Mouse (Mus musculus) stomach, embryonic 16.5 days (tissue): ENCODE measurements around the gene Vmn1r233. TPM values are rescaled to one million over a fixed set of nuclear protein-coding genes. Genes with fewer than 3 reads are reported as not detected.

ENCODE experiments used
- ATAC-seq: fragments of 200-750 bp; cut with Nextera tagmentation; 2 replicates; pipeline ENCODE4 v1.8.0; 2017; ENCODE audit warnings: moderate number of reproducible peaks, moderate TSS enrichment; ENCODE audit not compliant: insufficient read depth, low FRiP score
- H3K27ac ChIP-seq: fragments of 300-500 bp; sonication (generic); 2 replicates; pipeline ENCODE4 v1.5.1; 2014; ENCODE audit warnings: low read length
- H3K27me3 ChIP-seq: fragments of 300-500 bp; sonication (generic); 2 replicates; pipeline ENCODE4 v1.6.1; 2014; ENCODE audit warnings: low read length, control low read depth, mixed read lengths; ENCODE audit not compliant: control insufficient read depth, insufficient read depth
- H3K36me3 ChIP-seq: fragments of 300-500 bp; sonication (generic); 2 replicates; pipeline ENCODE4 v1.6.1; 2014; ENCODE audit warnings: low read length; ENCODE audit not compliant: control insufficient read depth, insufficient read depth
- H3K4me1 ChIP-seq: fragments of 300-500 bp; sonication (generic); 2 replicates; pipeline ENCODE4 v1.6.1; 2014; ENCODE audit warnings: low read length, control low read depth, mixed read lengths; ENCODE audit not compliant: control insufficient read depth, insufficient read depth
- H3K4me2 ChIP-seq: fragments of 300-500 bp; sonication (generic); 2 replicates; pipeline ENCODE4 v1.6.1; 2014; ENCODE audit warnings: low read depth, low read length, mixed read lengths
- H3K4me3 ChIP-seq: fragments of 300-500 bp; sonication (generic); replicated peaks from 2 replicates; pipeline ENCODE4 v1.5.1; 2014; ENCODE audit warnings: mild to moderate bottlenecking, low read length
- H3K9ac ChIP-seq: fragments of 300-500 bp; sonication (generic); 2 replicates; pipeline ENCODE4 v1.6.1; 2014; ENCODE audit warnings: low read length
- H3K9me3 ChIP-seq: fragments of 300-500 bp; sonication (generic); replicated peaks from 2 replicates; pipeline ENCODE4 v1.6.1; 2016; ENCODE audit warnings: low read length, control low read depth; ENCODE audit not compliant: control insufficient read depth
- WGBS: fragments of 180-500 bp; shearing (Covaris S2); extraction: QIAGEN DNeasy Blood & Tissue Kit; methylation state at CpG from one replicate; pipeline ENCODE4 v1.1.7; 2014; 5-methylcytosine and 5-hydroxymethylcytosine counted together
- polyA plus RNA-seq: library from polyadenylated mRNA; unstranded; fragments of >200 nt; fragmentation: Nextera tagmentation; extraction: Ambion mirVana; gene quantifications from 2 replicates; pipeline ENCODE4 v1.2.1, GENCODE M21; 2015

Gene Vmn1r233
- polyA plus RNA-seq, 1 experiment from 2014 or later: not detected

GRCm38 (mm10) chr17:20946026-20946565, 50.2 kb downstream of the Vmn1r233 start:
- no peak for ATAC-seq
- Histone ChIP-seq H3K4me3 (peak overlapping the region; percentile 76), H3K27me3 (no peaks in the 10 kb centered on the region), H3K9me3 (no peaks in the 10 kb centered on the region), H3K27ac (peak overlapping the region; percentile 98), H3K9ac (peak overlapping the region; percentile 85), H3K4me2 (peak overlapping the region; percentile 73), H3K4me1 (peaks cover 22% of the 10 kb centered on the region), H3K36me3 (no peaks in the 10 kb centered on the region)
- 0% methylated on average over 13 of the region's 13 CpGs for WGBS

- H3K4me2 ChIP-seq: peak within 1 kb of the TSS; percentile 76
- H3K9me3 ChIP-seq: no peaks in the 10 kb centered on the region
- peak; percentile 99 for ATAC-seq
- H3K4me3 ChIP-seq: peak within 1 kb of the TSS; percentile 76
- H3K4me1 ChIP-seq: peaks cover 22% of the 10 kb centered on the region
- H3K27ac ChIP-seq: peak within 1 kb of the TSS; percentile 98
- H3K9ac ChIP-seq: peak within 1 kb of the TSS; percentile 85
- H3K27me3 ChIP-seq: no peaks in the 10 kb centered on the region
- no peaks in the 10 kb centered on the region for H3K36me3 ChIP-seq
- WGBS: under 1% methylated on average over 69 of the region's 69 CpGs
Measured at GRCm38 (mm10) chr17:20944985-20945891, 51.0 kb downstream of the Vmn1r233 start, which contains the start of gene Ppp2r1a. TSS of gene Ppp2r1a (plus strand) at chr17:20945311.

DNA sequence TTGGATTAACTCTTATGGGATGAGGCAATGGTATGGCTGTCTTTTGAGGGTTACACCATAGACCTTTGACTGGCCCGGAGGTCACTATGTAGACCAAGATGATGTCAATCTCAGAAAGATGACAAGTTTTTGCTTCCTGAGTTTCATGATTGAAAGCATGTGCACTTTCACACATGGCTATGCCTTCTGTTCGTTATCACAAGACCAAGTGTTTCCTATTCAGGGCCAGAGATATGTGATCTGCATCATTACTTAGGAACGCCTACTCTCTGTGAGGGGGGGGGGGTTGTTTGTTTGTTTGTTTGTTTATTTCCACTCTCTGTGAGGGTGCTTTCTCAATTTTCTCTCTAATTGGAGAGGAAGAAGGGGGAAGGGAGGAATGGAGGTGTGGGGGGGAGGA, 52.0 kb downstream of the Vmn1r233 start:
- peak overlapping the region; percentile 70 for H3K4me3 ChIP-seq
- H3K27ac ChIP-seq: peak overlapping the region; percentile 96
- no peaks in the 10 kb centered on the region for H3K27me3 ChIP-seq
- 50% methylated on average over 3 of the region's 3 CpGs for WGBS
- no peak for ATAC-seq
- H3K9ac ChIP-seq: peak overlapping the region; percentile 76
- no peaks in the 10 kb centered on the region for H3K36me3 ChIP-seq
- H3K4me1 ChIP-seq: peaks cover 22% of the 10 kb centered on the region
- H3K4me2 ChIP-seq: peak overlapping the region; percentile 76
- no peaks in the 10 kb centered on the region for H3K9me3 ChIP-seq

Other genes with a start within 250 kb of the Vmn1r233 start
- not detected in 2 replicates for gene Vmn1r228, start 210.3 kb downstream of the Vmn1r233 start, polyA plus RNA-seq
- not detected in 2 replicates for gene Vmn1r229, start 184.9 kb downstream of the Vmn1r233 start, polyA plus RNA-seq
- gene Vmn1r230, start 156.0 kb downstream of the Vmn1r233 start, polyA plus RNA-seq: not detected in 2 replicates
- not detected in 2 replicates for gene Vmn1r231, start 91.4 kb downstream of the Vmn1r233 start, polyA plus RNA-seq
- gene Vmn1r232, start 76.8 kb downstream of the Vmn1r233 start, polyA plus RNA-seq: not detected in 2 replicates
- gene Ppp2r1a, start 51.2 kb downstream of the Vmn1r233 start, polyA plus RNA-seq: 345 and 378 TPM in 2 replicates
- gene Zfp160, start 12.4 kb upstream of the Vmn1r233 start, polyA plus RNA-seq: 11.8 and 12.2 TPM in 2 replicates
- not detected in 2 replicates for gene Vmn1r234, start 229.6 kb upstream of the Vmn1r233 start, polyA plus RNA-seq